Mouse (Mus musculus) lung, adult 18-20 months (tissue): Measurements from ENCODE around the gene Sh2b3.
A peak's percentile ranks its signal among the peaks of the same experiment; 100 is the strongest.
"Not testable (repeated sequence)": the region's sequence is repeated elsewhere in the genome, so short reads cannot be mapped to it uniquely, and the experiment has no call there.

Experiments
- DNase-seq, 2 experiments: peaks; one replicate each; pipeline ENCODE4 v3.0.0; 2022; ENCODE audit warnings: mixed read lengths in 2 of 2

Sh2b3 gene

DNA sequence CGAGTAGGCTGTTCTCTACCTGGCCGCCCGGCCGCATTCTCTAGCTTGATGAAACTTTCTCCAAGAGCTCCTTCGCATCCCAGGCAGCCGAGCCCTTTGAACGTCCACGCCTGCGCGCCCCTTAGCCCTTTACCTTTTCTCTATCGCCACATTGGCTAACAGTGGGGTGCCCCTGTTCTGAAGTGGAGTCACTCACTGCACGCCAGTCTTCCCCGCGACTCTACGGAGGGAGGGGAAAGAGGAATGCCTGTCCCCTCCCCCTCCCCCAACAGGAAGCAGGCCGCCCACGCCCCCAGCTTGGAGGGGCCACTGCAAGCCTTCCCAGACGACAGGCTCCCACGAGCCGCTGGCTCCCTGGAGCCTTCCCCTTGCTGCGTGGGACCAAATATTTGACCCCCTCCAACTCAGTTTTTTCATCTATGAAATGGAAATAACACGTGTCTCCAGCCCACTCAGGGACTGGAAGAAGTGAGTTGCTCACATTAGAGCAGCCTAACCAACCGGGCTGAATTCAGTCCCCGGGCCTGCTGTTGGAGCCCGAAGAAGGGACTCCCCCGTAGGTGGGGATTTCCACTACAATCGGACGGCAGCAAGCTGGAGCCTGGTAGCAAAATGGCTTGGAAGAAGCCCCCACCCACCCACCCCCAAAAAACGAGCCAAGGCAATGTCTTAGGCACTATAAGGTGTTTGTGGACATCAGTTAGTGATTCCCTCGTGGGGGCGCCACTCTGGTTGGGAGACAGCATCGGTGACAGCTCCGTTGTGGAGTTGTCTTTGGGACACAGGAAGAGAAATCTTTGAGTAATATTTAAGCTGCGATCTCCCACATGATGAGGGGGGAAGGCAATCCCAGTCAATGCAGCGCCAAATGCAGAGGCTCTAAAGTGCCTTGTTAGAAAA lies at the start of gene Sh2b3:
Gene Sh2b3, minus strand, starts transcription at position 206 of the 900 bp plus-strand sequence.
- peak; percentile 69 to 71 for DNase-seq

DNA sequence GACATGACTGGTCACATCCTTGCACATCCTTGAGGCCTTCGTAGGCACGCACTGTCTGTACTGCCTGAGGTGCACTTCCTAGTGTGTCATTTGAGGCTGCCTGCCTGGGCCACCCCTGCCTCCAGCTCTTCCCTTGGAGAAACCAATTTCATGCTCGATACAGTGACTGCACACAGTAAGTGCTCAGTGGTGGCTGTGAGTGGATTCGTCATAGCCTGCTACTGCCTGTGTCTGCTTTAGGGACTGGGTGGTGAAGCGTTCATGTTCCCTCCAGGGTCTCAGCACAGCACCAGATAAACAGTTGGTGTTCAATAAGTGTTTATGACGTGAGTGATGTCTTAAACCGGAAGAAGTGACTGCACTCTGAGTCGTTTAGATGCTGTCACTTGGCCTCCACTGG lies 45.9 kb upstream of the Sh2b3 start:
- DNase-seq = no peak

DNA sequence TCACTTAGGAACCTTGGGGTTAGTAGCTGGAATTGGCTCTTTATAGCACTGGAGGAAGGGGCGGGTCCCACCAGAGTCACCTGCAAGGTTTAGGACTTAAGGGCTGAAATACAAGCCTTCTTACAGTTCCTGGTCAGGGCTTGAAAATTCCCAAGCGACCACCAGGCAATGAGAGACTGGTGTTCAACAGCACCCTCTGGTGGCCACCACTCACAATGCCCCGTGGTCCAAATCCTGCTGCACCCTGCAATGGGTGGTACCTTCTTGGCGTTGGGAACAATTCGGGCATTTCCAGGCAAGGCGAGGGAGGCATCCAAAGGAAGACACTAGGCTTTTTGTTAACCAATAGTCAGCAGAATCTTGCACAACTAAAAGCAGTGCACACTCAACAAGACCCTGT lies 41.8 kb upstream of the Sh2b3 start:
- peak in 1 of 2 experiments; percentile 44 for DNase-seq

DNA sequence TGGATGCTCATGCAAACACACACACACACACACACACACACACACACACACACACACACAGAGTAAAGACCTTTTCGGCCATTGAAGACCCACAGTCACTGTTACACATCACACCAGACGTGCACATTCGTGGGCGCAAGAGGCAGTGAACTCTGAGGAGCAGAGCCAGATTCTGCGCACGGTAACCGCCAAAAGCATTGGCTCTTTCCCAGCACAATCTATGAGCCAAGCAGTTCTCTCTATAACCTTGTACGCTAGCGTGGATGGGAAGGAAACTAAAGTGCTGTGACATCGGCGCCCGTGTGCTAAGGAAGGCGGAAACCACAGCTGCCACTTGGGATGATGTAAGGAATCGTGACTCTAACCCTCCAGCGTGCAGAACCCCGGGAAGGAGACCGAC lies 41.3 kb upstream of the Sh2b3 start:
- no peak for DNase-seq

DNA sequence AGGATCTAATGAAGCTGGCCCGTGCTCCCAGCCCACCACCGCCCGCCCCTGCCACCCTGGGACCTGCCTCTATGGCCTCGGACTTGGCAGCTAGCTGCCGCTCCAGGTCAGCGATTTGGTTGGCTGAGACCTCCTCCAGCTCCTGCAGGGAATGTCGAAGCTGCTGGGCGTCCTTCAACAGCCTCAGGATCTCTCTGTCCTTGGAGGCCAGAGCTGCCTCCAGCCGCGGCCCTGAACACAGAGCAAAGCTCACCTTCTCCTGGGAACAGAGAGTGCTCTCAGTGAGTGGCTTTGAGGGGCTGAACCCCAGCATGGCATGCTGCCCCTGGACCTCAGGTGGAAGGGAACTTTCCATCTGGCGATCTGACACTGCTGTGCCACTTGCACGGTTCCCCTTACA lies 39.5 kb upstream of the Sh2b3 start:
- DNase-seq = no peak

DNA sequence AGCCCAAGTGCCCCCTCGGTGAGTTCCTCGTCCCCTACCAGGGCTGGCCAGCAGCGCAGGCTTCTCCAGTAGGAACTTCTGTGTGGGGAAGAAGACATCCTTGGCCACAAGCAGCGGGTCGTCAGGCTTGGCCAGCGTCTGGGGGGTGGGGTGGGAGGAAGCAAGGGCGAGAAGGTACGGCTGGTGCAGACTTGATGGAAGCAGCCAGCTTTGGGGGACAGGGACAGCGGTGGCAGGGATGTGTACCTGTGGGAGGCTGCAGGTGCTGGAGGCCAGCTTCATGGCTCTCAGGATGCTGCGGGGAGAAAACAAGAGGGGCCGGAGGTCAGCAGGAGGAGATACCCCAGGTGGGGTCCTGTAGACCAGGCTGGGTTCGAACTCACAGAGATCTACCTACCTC lies 37.6 kb upstream of the Sh2b3 start:
- no peak for DNase-seq

DNA sequence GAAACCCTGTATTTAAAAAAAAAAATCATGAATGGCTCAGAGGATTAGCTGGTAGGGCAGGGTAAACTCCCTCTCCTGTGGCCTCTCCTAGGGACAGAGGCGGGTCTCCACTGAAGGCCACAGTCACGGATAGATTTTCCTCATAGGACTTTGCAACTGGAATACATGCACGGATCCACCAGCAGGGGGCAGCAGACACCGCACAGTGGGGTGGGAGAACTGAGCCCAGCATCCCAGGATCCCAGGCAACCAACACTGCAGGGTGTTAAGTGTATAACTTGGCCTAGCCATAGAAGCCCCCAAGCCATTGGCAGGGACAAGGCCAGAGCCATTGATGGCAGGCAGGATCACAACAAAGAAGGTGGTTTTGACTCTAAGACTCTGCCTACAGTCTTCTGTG lies 34.7 kb upstream of the Sh2b3 start:
- peak; percentile 76 to 82 for DNase-seq

DNA sequence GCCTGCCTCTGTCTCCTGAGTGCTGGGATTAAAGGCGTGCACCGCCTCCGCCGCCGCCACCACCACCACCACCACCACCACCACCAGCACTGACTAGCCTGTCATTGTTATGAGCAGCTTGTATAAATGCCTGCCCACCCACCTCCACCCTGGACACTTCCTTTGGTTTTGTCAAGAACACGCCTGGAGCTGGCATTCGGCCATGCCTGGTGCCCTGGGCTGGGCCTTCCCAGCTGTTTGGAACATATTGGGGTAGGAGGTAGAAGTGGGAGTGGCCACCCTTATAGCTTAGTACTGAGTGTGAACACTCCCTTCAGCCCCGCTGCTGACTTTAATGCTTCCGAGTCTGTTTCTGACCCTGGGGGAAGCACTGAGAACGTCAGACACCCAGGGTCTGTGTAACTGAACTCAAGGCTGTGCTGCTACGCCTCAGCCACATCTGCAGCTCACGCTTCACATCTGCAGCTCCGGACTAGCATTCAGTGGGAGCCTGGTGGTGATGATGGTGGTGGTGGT lies 34.1 kb upstream of the Sh2b3 start:
- peak; percentile 46 to 74 for DNase-seq

DNA sequence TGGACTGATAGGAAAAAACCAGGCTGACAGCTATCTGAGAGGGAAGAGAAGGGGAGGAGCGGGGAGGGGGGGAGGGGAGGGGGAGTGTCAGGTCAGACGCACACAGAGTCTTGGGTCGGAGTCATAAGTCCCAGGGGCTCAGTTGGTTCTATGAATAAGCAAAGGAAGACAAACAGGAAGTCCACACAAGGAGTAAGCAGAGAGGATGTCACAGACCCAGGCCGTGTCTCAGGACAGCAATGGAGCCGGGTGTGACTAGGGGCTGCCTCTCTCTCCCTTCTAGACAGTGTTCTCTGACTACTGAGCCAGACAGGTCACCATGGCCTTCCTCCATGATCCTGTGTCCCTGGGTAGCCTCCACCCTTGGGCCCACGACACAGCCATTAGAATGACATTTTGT lies 33.4 kb upstream of the Sh2b3 start:
- DNase-seq = no peak

DNA sequence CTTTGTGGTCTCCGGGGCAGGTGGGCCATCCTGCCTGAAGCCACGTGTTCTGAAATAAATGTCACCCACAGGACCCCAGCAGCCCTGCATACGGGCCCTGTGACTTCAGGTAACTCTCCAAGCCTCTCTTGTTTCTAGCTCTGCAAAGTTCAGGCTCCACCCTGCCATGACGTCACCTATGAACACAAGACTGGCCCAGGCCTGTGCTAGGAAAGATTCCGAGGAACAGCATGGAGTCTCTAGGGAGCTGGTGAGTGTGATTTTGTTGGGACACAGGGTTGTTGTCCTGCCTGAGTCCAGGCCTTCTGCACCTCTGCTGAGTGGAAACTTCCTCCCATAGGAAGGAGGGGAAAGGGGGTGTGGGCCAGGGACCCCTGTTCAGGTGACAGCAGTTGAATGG lies 30.5 kb upstream of the Sh2b3 start:
- no peak for DNase-seq

DNA sequence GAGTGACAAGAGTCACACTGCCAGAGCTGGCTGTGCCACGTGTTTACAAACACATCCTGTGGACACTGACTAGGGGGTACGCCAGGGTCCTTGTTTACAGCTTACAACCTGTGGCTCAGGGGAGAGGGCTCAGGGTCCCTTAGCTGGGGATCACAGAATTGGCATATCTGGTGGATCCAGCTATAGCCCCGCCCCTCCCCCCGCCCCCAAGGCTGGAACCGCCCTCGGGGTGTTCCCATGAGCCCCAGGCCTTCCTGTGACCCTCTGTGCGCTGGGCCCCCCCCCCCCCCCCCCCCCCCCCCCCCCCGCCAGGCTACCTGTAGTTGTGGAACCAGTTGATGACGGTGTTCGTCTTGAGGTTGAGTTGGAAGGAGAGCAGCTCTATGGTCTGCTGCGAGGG lies 26.9 kb upstream of the Sh2b3 start:
- no peak for DNase-seq

DNA sequence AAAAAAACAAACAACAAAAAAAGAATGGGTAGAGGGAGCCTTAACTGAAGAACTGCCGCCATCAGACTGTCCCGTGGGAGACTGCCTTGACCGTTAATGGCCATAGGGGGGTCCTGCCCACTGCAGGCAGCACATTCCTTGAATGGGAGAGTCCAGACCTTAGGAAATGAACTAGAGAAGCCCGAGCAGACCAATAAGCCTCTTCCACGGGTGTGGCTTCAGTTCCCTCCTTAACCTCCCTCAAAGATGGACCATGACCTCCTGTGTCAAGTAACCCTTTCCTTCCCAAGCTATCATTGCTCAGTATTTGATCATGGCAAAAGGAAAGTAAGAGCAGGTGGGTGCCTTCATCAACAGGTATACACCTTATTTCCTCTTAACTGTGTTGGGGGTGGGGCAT lies 24.5 kb upstream of the Sh2b3 start:
- no peak for DNase-seq

DNA sequence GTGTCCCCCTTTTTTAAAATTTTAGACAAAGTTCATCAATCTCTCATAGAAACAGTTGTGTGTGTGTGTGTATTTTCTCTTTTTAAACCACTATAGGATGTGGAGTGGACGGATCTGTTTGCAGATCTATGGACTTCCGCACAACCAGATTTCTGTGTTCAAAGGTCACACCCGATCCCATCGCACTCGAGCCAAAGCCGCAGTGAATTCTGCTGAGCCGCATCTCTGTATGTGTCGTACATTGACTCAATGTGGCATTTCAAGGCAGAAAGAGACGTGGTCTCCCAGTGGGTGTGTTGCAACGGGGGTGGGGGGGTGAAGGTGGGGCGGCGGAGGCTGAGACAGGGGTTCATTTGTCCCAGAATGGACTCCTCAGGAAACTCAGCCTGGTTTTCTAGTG lies 21.0 kb upstream of the Sh2b3 start:
- no peak for DNase-seq

DNA sequence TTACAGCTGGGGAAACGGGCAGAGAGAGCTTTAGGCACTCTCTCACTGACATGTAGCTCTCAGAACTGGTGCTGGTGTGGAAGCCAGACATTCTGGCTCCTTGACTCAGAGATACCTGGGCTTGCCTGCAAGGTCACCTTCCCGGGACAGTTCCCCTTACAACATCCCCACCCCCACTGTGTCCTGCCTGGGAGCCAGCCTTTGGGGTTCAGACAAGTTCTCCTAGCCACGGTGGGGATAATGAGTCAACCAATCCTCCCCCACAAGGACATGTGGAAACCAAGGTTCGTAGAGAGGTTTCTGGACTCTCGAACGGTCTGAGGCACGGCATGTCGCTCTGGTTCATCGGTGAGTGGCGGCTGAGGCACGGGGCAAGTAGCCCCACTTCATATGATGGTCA lies 19.3 kb upstream of the Sh2b3 start:
- DNase-seq = no peak

DNA sequence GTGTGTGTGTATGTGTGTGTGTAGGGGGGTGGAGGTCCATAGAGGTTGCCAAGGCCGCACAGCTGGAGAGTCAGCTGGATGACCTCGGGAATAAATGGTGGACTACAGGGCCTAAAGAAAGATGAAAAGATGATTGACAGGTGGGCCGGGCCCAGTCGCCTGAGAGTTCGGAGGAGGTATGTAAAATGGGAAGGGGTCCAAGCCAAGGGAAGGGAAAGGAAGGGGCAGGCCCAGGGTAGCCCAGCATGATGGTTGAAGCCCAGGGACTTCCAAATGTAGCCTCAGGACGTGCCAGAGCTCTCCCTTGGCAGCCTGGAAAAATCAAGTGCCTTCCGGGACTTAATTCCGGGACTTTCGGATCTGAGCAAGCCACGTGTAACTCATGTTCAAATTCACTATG lies 17.3 kb upstream of the Sh2b3 start:
- DNase-seq = no peak

DNA sequence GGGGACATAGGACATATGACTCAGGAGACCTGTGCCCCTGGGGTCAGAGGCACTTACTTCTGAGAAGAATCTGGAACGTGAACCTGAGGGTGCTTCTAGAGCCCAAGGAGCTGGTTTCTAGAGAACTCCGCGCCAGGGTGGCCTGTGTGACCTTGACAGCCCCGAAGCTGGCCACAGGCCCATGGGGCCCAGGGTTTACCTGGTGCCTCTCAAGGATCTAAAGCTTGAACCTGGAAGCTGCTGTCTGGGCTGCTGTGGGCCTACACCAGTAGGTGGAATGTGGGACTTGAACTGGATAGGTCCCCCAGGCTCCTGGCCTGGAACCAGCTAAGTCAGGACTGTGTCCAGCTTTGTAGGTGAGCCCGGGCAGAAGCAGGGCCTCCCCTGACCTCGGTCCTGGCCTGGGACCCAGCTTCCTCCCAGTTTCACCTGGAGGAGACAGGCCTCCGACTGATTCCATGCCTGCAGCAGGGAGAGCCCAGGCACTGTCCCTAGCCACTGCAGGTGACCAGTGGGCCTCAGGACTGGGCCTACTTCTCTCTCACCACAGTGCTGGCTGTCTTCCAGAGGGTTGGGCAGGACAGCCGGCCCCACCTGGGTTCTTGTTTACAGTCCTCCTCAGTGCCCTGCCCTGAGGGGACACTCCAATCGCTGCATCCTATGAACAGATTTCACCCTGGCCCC lies 16.1 kb upstream of the Sh2b3 start:
- DNase-seq = peak; percentile 93 to 96

DNA sequence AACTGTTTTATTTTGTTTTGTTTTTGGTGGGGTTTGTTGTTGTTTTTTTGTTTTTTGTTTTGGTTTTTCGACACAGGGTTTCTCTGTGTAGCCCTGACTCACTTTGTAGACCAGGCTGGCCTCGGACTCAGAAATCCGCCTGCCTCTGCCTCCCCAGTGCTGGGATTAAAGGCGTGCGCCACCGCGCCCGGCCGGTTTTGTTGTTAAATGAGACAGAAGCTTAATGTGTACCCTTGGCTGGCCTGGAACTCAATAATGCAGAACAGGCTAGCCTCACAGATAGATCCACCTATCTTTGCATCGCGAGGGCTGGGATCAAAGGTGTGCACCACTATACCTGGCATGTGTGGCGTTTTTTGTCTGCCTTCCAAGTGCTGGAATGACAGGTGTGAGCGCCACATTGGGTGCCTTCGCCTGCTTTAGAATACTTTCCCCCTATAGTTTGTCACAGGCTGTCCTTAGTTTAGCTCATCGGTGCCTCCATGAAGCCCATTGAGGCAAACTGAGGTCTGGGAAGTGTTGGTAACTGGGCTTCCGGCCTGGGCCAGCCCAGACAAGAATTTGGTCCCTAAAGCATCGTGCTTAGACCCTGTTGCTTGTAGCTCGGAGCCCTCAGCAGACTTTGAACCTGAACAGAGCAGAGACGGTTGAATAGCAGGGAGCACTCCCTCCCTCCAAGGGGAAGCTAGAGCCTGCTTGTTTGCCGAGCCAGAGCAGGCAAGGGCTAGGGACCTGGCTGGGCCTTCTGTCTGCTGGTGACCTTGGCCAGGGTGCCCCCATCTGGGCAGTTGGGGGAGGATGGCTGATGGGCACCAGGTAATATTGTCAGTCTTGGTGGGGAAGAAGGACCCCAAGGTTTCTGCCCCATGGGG lies 12.3 kb upstream of the Sh2b3 start:
- DNase-seq = no peak

DNA sequence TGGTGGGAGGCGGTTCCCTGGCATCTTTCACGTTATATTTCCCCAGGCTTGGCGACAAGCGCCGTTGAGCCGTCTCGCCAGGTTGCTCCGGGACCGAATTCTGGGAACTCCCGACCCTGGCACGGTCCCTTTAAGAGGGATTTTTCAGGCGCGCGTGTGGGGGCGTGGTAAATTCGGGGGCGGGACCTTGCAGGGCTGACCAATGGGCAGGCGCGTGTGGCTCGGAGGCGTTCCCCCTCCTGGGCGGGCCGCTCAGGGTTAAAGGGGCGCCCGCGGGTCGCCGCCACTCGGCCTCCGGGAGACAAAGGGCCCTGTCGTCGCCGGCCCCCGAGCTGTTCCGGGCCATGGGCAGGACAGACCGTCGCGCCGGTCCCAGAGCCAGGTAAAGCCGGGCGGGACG lies 11.3 kb upstream of the Sh2b3 start, which contains the start of gene Pheta1:
Gene Pheta1, plus strand, starts transcription at position 242 of the 400 bp plus-strand sequence.
- DNase-seq = peak; percentile 93 to 95

DNA sequence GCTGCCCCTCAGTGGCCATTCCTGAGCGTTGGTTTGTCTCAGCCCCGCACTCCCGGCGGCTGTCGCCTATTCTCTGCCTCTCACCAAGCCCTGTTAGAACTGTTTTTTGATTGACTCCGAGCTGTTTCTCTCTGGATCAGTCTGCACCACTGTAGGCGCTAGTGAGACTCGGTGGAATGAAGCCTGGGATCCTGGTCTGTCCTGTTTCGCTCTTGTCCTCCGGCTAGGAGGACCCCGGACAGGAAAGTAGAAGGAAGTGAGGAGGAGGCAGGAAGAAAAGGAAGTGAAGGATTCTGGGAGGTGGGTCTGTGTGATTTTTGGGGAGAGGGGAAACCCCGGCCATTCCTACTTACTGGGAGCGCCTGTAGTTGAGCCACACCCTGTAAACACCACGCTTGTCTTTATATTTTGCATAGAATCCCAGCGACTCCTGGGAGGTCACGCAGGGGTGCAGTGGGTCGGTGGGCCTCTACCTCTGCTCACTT lies 10.6 kb upstream of the Sh2b3 start:
- peak; percentile 63 to 72 for DNase-seq

DNA sequence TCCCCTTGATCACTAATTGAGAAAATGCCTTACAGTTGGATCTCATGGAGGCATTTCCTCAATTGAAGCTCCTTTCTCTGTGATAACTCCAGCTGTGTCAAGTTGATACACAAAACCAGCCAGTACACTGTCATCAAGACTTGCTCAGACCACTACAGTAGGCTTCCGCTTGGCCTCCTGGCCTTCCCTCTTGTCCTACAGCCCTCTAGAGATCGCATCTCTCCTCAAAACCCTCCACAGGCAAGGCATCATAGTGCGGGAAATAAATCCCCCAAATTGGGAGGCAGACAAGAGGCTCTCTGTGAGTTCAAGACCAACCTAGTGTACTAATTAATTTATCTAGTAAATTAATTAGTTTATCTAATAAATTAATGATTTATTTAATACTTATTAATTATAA lies 9.8 kb upstream of the Sh2b3 start:
- not testable (repeated sequence) for DNase-seq

DNA sequence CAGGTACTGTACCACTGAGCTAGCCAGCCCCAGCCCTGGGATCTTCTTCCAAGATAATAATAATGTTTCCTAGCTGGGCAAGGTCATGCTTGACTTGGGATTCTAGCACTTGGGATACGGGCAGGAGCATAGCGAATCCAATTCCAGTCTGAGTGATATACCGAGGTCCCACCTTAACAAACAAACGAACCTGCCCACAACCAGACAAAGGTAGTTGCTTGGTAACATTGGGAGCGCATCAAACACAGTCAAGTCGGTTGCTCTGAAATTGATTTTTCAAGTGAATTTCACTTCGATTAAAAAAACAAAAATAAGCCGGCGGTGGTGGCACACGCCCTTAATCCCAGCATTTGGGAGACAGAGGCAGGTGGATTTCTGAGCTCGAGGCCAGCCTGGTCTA lies 8.9 kb upstream of the Sh2b3 start:
- no peak for DNase-seq

DNA sequence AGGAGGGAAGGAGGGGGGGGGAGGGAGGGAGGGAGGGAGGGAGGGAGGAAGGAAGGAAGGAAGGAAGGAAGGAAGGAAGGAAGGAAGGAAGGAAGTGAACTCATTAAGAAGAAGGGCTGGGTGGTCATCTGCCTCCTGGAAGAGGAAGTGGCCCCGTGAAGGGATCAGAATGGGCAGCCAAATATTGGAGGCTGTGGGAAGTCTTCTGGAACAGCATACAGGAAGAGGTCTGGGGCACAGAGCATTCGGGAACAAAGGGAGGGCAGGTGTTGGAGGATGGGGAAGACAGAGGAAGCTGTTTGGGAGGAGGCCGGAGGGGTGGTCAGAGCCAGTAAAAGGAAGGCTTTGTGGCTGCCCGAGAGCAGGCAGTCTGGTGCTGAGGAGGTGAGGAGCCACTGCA lies 7.9 kb upstream of the Sh2b3 start:
- no peak for DNase-seq
